Mouse (Mus musculus): ENCODE measurements at regions not wholly inside any gene's neighbourhood (a gene's known extent, or its start where the extent isn't known, plus 50 kb on each side); places are given as distances from the start of the nearest gene placed in this dataset.

DNA sequence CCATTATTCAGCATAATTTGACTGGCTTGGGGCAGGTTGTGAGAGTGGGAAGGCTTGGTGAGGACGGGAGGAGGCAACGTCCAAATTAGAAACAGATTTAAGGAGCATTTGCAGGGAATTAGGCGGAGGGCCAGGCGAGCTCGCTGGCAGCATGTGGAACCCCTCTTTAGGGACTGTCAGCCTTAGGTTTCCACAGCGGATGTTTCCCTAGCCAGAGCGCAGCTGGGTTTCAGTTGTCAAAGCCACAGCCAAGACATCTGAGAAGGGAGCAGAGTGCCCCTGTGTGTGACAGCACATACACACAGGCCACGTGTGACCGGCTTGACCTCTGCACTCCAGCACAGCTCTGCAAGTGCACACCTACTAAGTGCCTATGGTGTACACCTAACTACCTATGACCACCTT lies 94.5 kb downstream of the Cpn2 start:
- TF ChIP-seq FLI1 (IDR thresholded peaks at IDR 0.05; ENCODE audit: low read length) (no peak), GATA1 (IDR thresholded peaks at IDR 0.05; ENCODE audit: borderline replicate concordance, low read length) (no peak)

Measured in megakaryocyte, embryonic 14.5 days (primary cell).